In the genomic region with DNA sequence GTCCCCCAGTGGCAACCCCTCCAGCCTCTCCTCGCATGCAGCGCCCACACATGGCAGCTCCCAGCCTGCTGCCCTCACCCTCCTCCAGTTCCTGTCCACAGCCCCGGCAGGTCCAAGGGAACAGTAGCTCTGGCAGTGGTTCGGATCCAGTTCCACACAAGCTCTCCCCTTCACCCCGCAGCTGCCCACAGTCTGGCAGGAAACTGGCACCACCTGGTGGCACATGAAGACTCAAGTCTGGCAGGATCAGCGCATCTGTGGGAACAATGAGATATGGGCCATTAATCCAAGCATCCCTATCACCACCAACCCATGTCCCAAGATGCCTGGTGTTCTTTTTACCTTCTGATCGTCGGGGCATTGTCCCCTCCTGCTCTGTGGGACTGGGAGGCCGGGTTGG, we compare ENCODE assay signal across 8 mouse cellular contexts. TPM values are rescaled to one million over a fixed set of nuclear protein-coding genes. Genes with fewer than 3 reads are reported as not detected.
DNase-seq lines count a peak whose midpoint lies in the region; ATAC-seq and TF ChIP-seq lines count a peak whose summit lies in the region.

No protein-coding gene starts in this region.

- H3K4me3 ChIP-seq in ES-Bruce4 (ENCODE audit: low read depth, low read length), result peak overlapping the region; percentile 13

- no peaks in the 10 kb centered on the region for H3K4me1 ChIP-seq in ES-Bruce4 (ENCODE audit: control insufficient read depth, insufficient read depth, low read length)

- H3K9me3 ChIP-seq in ES-Bruce4 (replicated peaks; ENCODE audit: control insufficient read depth, insufficient read depth, low read length, poor library complexity, severe bottlenecking), result no peaks in the 10 kb centered on the region

- no peak for TF ChIP-seq POLR2A in ES-Bruce4 (IDR thresholded peaks at IDR 0.05; ENCODE audit: insufficient read depth, low read length)

- ATAC-seq in CD4-positive, CD25-positive, alpha-beta regulatory T cell, adult 4 months, result no peak
- ATAC-seq in megakaryocyte progenitor cell, adult 5-6 weeks (replicated peaks; ENCODE audit: poor library complexity), result no peak

- peaks cover 55% of the 10 kb centered on the region for H3K36me3 ChIP-seq in ES-Bruce4 (ENCODE audit: control insufficient read depth, insufficient read depth, low read length, poor library complexity, severe bottlenecking)

- H3K27me3 ChIP-seq in ES-Bruce4 (ENCODE audit: control insufficient read depth, insufficient read depth, low read length, poor library complexity, severe bottlenecking), result no peaks in the 10 kb centered on the region

- no peak overlapping the region for H3K27ac ChIP-seq in ES-Bruce4 (ENCODE audit: insufficient read depth, low read length)

- peak; percentile 22 for DNase-seq in CD4-positive, CD25-positive, alpha-beta regulatory T cell, adult 2 months (ENCODE audit: low read depth, low spot score)
- peak; percentile 19 for DNase-seq in kidney, adult 11 months
- no peak for DNase-seq in kidney, adult 18-20 months
- peak; percentile 56 to 68 for DNase-seq in kidney, postnatal 4 days
- DNase-seq in urinary bladder, adult 2 months (ENCODE audit: low spot score), result no peak

- no peak for TF ChIP-seq EP300 in ES-Bruce4 (IDR thresholded peaks at IDR 0.05; ENCODE audit: insufficient read depth, low read depth, low read length)

- peak overlapping the region; percentile 45; the same call in 1 of the 2 replicates for H3K9ac ChIP-seq in ES-Bruce4 (ENCODE audit: low read depth, poor library complexity, severe bottlenecking)

- peak; percentile 8 for TF ChIP-seq CTCF in ES-Bruce4 (IDR thresholded peaks at IDR 0.05; ENCODE audit: low read depth, low read length)

RNA-seq across cellular contexts. Expression of a gene that starts 2.2 kb away (rescaled TPM):
- 1 to 10 TPM; 4.6 to 6.7 TPM for polyA plus RNA-seq in CD4-positive, CD25-positive, alpha-beta regulatory T cell, adult 4 months (2017; shearing (Covaris generic))
- 25.5 and 25.8 TPM in 2 replicates for polyA plus RNA-seq in ES-Bruce4 (2011; ENCODE audit: insufficient read depth, insufficient read length, low read depth, missing spikeins)
- polyA plus RNA-seq in urinary bladder, adult 2 months (2012; rRNA removed), result 29.3 and 37.0 TPM in 2 replicates
- 7.1 and 7.3 TPM in 2 replicates for total RNA-seq in megakaryocyte progenitor cell, adult 5-6 weeks (2015)
- 4.3 and 4.5 TPM in 2 replicates for total RNA-seq in megakaryocyte progenitor cell, adult 5-6 weeks (2017)

RNA-seq across cellular contexts. Expression of a gene that starts 6.7 kb away (rescaled TPM):
- polyA plus RNA-seq in CD4-positive, CD25-positive, alpha-beta regulatory T cell, adult 4 months (2017; shearing (Covaris generic)), result 10 to 100 TPM; 47.9 to 49.1 TPM
- 40.7 and 45.2 TPM in 2 replicates for polyA plus RNA-seq in ES-Bruce4 (2011; ENCODE audit: insufficient read depth, insufficient read length, low read depth, missing spikeins)
- 33.2 and 39.1 TPM in 2 replicates for polyA plus RNA-seq in urinary bladder, adult 2 months (2012; rRNA removed)
- total RNA-seq in megakaryocyte progenitor cell, adult 5-6 weeks (2015), result 27.8 and 33.1 TPM in 2 replicates
- total RNA-seq in megakaryocyte progenitor cell, adult 5-6 weeks (2017), result 36.7 and 41.9 TPM in 2 replicates

RNA-seq across cellular contexts. Expression of a gene that starts 6.9 kb away (rescaled TPM):
- 100 to 1,000 TPM; 111 to 171 TPM for polyA plus RNA-seq in CD4-positive, CD25-positive, alpha-beta regulatory T cell, adult 4 months (2017; shearing (Covaris generic))
- 40.0 and 45.9 TPM in 2 replicates for polyA plus RNA-seq in ES-Bruce4 (2011; ENCODE audit: insufficient read depth, insufficient read length, low read depth, missing spikeins)
- polyA plus RNA-seq in urinary bladder, adult 2 months (2012; rRNA removed), result 93.5 and 93.8 TPM in 2 replicates
- 52.1 and 54.2 TPM in 2 replicates for total RNA-seq in megakaryocyte progenitor cell, adult 5-6 weeks (2015)
- total RNA-seq in megakaryocyte progenitor cell, adult 5-6 weeks (2017), result 31.5 and 40.7 TPM in 2 replicates

RNA-seq across cellular contexts. Expression of a gene that starts 19.9 kb away (rescaled TPM):
- polyA plus RNA-seq in CD4-positive, CD25-positive, alpha-beta regulatory T cell, adult 4 months (2017; shearing (Covaris generic)), result 100 to 1,000 TPM in 1 of 2 experiments, 10 to 100 TPM in 1; 70.2 to 126 TPM
- polyA plus RNA-seq in ES-Bruce4 (2011; ENCODE audit: insufficient read depth, insufficient read length, low read depth, missing spikeins), result 104 and 106 TPM in 2 replicates
- polyA plus RNA-seq in urinary bladder, adult 2 months (2012; rRNA removed), result 78.9 and 87.0 TPM in 2 replicates
- total RNA-seq in megakaryocyte progenitor cell, adult 5-6 weeks (2015), result 72.1 and 83.7 TPM in 2 replicates
- 46.9 and 63.5 TPM in 2 replicates for total RNA-seq in megakaryocyte progenitor cell, adult 5-6 weeks (2017)

RNA-seq across cellular contexts. Expression of a gene that starts 20.2 kb away (rescaled TPM):
- polyA plus RNA-seq in CD4-positive, CD25-positive, alpha-beta regulatory T cell, adult 4 months (2017; shearing (Covaris generic)), result 1 to 10 TPM; 1.2 to 1.5 TPM
- polyA plus RNA-seq in ES-Bruce4 (2011; ENCODE audit: insufficient read depth, insufficient read length, low read depth, missing spikeins), result 2.3 and 2.6 TPM in 2 replicates
- polyA plus RNA-seq in urinary bladder, adult 2 months (2012; rRNA removed), result 1.5 and 1.7 TPM in 2 replicates
- total RNA-seq in megakaryocyte progenitor cell, adult 5-6 weeks (2015), result 0.35 and 0.59 TPM in 2 replicates
- total RNA-seq in megakaryocyte progenitor cell, adult 5-6 weeks (2017), result 0.10 TPM in 1 of 2 replicates, not detected in the other

Comparison
In these comparisons a context has a peak if more than half of its experiments do, and no peak if none do; other contexts are left out.
1. DNase-seq: peak in CD4-positive, CD25-positive, alpha-beta regulatory T cell, adult 2 months (single experiment), kidney, adult 11 months (single experiment) and kidney, postnatal 4 days (2 of 2); none in kidney, adult 18-20 months (single experiment) and urinary bladder, adult 2 months (single experiment).